Mouse (Mus musculus): ENCODE measurements around the gene Il2rg. TPM values are rescaled to one million over a fixed set of nuclear protein-coding genes. Genes with fewer than 3 reads are reported as not detected.

Il2rg gene
- total and polyA plus RNA-seq, 2 experiments from 2014 or later: 7.8 to 17.2 TPM

GRCm38 (mm10) chrX:101300427-101301030, 32.5 kb upstream of the Il2rg start:
- Histone ChIP-seq H3K4me2 (ENCODE audit: low read depth, low read length) (peak overlapping the region; percentile 53), H3K4me3 (ENCODE audit: low read depth, low read length) (peak overlapping the region; percentile 10), H3K27ac (ENCODE audit: low read depth) (no peak overlapping the region), H3K36me3 (replicated peaks; ENCODE audit: control insufficient read depth, insufficient read depth, low read length) (no peaks in the 10 kb centered on the region), H3K27me3 (ENCODE audit: control insufficient read depth, insufficient read depth, low read length) (no peaks in the 10 kb centered on the region), H3K9me3 (replicated peaks; ENCODE audit: control insufficient read depth, low read length) (no peaks in the 10 kb centered on the region), H3K4me1 (ENCODE audit: control insufficient read depth, insufficient read depth) (no peaks in the 10 kb centered on the region), H3K9ac (replicated peaks; ENCODE audit: low read depth, low read length) (no peak overlapping the region)
- no peak for DNase-seq (ENCODE audit: low spot score)
- ATAC-seq (ENCODE audit: insufficient read depth, low read depth): peak; percentile 20; the same call in 1 of the 2 replicates
- TF ChIP-seq CTCF (IDR thresholded peaks at IDR 0.05; ENCODE audit: low read depth): no peak
- no peak for TF ChIP-seq EP300 (IDR thresholded peaks at IDR 0.05; ENCODE audit: low read depth)
- WGBS: 33% methylated on average over 13 of the region's 13 CpGs

DNA sequence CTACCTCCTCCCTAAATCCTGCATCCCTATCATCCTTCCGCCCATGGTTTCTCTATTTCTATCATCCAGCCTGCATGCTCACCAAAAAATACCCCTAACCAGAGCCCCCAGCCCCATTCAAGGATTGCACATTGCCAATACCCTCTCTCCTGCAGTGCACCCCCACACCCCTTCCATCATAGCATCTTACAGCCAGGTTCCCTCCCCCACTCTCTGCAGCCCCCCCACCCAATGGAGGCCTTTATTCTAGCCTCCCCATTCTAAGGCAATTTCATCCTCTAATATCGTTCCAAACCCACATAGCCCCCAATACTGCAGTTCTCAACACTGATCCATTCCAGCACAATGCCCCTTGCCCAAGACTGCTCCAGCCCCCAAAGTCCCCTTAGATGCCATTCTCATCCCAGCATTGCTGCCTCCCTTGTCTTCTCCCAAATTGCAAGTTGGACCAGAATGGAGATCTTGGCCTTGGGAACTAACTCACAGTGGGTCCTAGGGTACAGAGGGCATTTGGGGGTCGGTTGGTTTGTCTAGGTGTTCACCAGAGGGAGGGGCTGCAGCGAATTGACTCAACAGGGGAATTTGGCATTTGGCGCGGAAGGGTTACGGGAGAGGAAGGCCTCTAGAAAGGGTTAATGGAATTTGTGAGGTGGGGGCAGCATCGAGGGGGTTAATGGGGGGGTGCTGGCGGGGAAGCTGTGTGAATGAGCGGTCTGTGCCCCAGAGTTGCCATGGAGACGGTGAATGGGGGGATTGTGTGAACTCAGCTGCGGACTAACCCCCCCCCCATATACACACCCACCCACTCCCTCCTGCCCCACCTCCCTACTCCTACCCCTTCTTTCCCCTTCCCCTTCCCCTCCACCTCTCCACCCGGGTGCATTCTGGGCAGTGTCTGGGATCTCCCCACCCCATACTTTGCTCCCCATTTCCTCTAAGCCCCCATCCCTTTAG, 31.7 kb upstream of the Il2rg start:
- no peaks in the 10 kb centered on the region for H3K9me3 ChIP-seq (replicated peaks; ENCODE audit: control insufficient read depth, low read length)
- no peak overlapping the region for H3K27ac ChIP-seq (ENCODE audit: low read depth)
- no peaks in the 10 kb centered on the region for H3K27me3 ChIP-seq (ENCODE audit: control insufficient read depth, insufficient read depth, low read length)
- TF ChIP-seq EP300 (IDR thresholded peaks at IDR 0.05; ENCODE audit: low read depth) (no peak), CTCF (IDR thresholded peaks at IDR 0.05; ENCODE audit: low read depth) (no peak)
- no peaks in the 10 kb centered on the region for H3K36me3 ChIP-seq (replicated peaks; ENCODE audit: control insufficient read depth, insufficient read depth, low read length)
- DNase-seq (ENCODE audit: low spot score) (no peak), ATAC-seq (ENCODE audit: insufficient read depth, low read depth) (no peak)
- 29% methylated on average over 12 of the region's 13 CpGs for WGBS
- no peak overlapping the region for H3K9ac ChIP-seq (replicated peaks; ENCODE audit: low read depth, low read length)
- H3K4me2 ChIP-seq (ENCODE audit: low read depth, low read length): peak overlapping the region; percentile 53
- no peaks in the 10 kb centered on the region for H3K4me1 ChIP-seq (ENCODE audit: control insufficient read depth, insufficient read depth)
- H3K4me3 ChIP-seq (ENCODE audit: low read depth, low read length): peak overlapping the region; percentile 22

GRCm38 (mm10) chrX:101299055-101299454, 31.0 kb upstream of the Il2rg start, which contains the start of gene Nlgn3:
Gene Nlgn3, plus strand, starts transcription at chrX:101299168.
- Histone ChIP-seq H3K4me1 (ENCODE audit: control insufficient read depth, insufficient read depth) (no peaks in the 10 kb centered on the region), H3K9ac (replicated peaks; ENCODE audit: low read depth, low read length) (no peak within 1 kb of the TSS), H3K4me2 (ENCODE audit: low read depth, low read length) (peak within 1 kb of the TSS; percentile 53), H3K27ac (ENCODE audit: low read depth) (no peak within 1 kb of the TSS), H3K36me3 (replicated peaks; ENCODE audit: control insufficient read depth, insufficient read depth, low read length) (0 out of 2 replicates have a peak, but pooled peaks cover 3% of the 10 kb centered on the region), H3K27me3 (ENCODE audit: control insufficient read depth, insufficient read depth, low read length) (no peaks in the 10 kb centered on the region), H3K4me3 (ENCODE audit: low read depth, low read length) (peak within 1 kb of the TSS; percentile 22), H3K9me3 (replicated peaks; ENCODE audit: control insufficient read depth, low read length) (no peaks in the 10 kb centered on the region)
- no peak for ATAC-seq (ENCODE audit: insufficient read depth, low read depth)
- TF ChIP-seq EP300 (IDR thresholded peaks at IDR 0.05; ENCODE audit: low read depth) (no peak), CTCF (IDR thresholded peaks at IDR 0.05; ENCODE audit: low read depth) (no peak)
- 18% methylated on average over 9 of the region's 24 CpGs for WGBS
- DNase-seq (ENCODE audit: low spot score): no peak

GRCm38 (mm10) chrX:101290111-101290510, 22.1 kb upstream of the Il2rg start:
- no peak overlapping the region for H3K4me2 ChIP-seq (ENCODE audit: low read depth, low read length)
- 74% methylated on average over 10 of the region's 10 CpGs for WGBS
- no peak overlapping the region for H3K27ac ChIP-seq (ENCODE audit: low read depth)
- TF ChIP-seq CTCF (IDR thresholded peaks at IDR 0.05; ENCODE audit: low read depth) (no peak), EP300 (IDR thresholded peaks at IDR 0.05; ENCODE audit: low read depth) (no peak)
- no peaks in the 10 kb centered on the region for H3K4me1 ChIP-seq (ENCODE audit: control insufficient read depth, insufficient read depth)
- H3K9ac ChIP-seq (replicated peaks; ENCODE audit: low read depth, low read length): no peak overlapping the region
- H3K9me3 ChIP-seq (replicated peaks; ENCODE audit: control insufficient read depth, low read length): no peaks in the 10 kb centered on the region
- no peaks in the 10 kb centered on the region for H3K27me3 ChIP-seq (ENCODE audit: control insufficient read depth, insufficient read depth, low read length)
- no peak for DNase-seq (ENCODE audit: low spot score)
- no peak overlapping the region for H3K4me3 ChIP-seq (ENCODE audit: low read depth, low read length)
- ATAC-seq (ENCODE audit: insufficient read depth, low read depth): no peak
- H3K36me3 ChIP-seq (replicated peaks; ENCODE audit: control insufficient read depth, insufficient read depth, low read length): peaks cover 61% of the 10 kb centered on the region

DNA sequence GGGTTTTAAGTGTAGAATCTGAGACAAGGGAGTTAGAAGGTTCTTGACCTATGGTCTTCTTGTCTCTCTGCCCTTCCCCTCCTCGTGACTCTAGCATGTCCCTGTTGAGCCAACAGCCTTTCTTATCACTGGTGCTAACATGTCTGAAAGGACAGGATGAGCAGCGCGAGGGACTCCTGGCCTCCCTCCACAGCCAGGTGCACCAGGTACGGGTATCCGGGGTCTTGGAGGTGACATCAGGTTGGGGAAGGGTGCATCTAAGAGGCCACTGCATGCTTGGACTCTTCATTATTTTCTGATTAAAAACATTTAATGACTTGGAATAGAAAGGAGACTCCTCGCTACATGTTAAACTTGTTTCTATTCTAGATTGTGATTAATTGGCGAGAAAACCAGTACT, 21.0 kb upstream of the Il2rg start:
- H3K9me3 ChIP-seq (replicated peaks; ENCODE audit: control insufficient read depth, low read length): no peaks in the 10 kb centered on the region
- ATAC-seq (ENCODE audit: insufficient read depth, low read depth) (no peak), DNase-seq (ENCODE audit: low spot score) (no peak)
- TF ChIP-seq CTCF (IDR thresholded peaks at IDR 0.05; ENCODE audit: low read depth): no peak
- no peak for TF ChIP-seq EP300 (IDR thresholded peaks at IDR 0.05; ENCODE audit: low read depth)
- WGBS: 81% methylated on average over 7 of the region's 7 CpGs
- no peak overlapping the region for H3K9ac ChIP-seq (replicated peaks; ENCODE audit: low read depth, low read length)
- H3K36me3 ChIP-seq (replicated peaks; ENCODE audit: control insufficient read depth, insufficient read depth, low read length): peaks cover 58% of the 10 kb centered on the region
- no peaks in the 10 kb centered on the region for H3K27me3 ChIP-seq (ENCODE audit: control insufficient read depth, insufficient read depth, low read length)
- H3K4me2 ChIP-seq (ENCODE audit: low read depth, low read length): no peak overlapping the region
- no peak overlapping the region for H3K27ac ChIP-seq (ENCODE audit: low read depth)
- H3K4me1 ChIP-seq (ENCODE audit: control insufficient read depth, insufficient read depth): no peaks in the 10 kb centered on the region
- H3K4me3 ChIP-seq (ENCODE audit: low read depth, low read length): no peak overlapping the region

Measured in heart, postnatal 0 days (tissue).